Mouse (Mus musculus): ENCODE data around the gene Frzb.
"Not testable (repeated sequence)": the region's sequence is repeated elsewhere in the genome, so short reads cannot be mapped to it uniquely, and the experiment has no call there.

Gene Frzb

DNA sequence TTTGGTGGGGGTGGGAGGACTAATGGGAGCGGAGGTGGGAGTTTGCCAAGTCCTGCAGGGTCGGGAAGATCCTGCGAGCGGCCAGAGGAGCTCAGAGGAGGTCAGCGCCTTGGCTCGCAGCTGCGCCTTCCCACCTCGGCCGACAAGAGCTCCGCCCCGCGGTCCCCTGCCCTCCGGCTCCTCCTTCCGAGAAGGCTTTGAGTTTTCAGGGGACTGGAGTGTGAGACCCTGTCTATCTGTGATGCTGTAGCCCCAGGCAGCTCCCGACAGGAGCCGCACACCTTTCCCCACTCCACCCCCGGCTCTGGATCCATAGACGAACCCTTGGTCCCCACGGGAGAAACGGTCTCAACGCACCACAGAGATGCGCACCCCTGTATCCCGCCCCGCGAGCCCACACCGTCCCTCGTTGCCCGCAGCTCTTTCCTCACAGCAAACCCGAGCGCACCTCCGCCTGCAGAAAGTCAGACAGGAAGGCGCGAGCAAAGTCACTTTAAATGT, at the start of gene Frzb:
Frzb (minus strand) TSS at position 335 of the 501 bp plus-strand sequence.
- DNase-seq (ENCODE audit: extremely low spot score, low read depth, low spot score), result no peak

DNA sequence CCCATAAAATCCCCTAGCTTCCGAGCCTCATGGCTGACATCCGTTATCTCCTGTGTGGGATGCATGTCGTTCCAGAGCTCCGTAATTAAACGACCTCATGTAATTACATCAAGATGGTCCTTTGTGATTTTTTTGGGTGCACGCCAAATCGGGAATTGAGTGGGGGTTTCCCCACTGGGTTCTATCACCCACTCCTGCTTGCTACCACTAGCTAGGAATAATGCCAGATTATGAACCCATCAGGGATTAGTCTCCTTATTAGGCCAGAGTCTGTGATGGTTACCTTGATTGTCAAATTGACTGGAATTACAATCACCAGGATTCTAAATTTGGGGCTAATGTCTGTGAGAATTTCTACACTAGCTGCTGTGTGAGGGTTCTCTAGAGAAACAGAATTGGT, 47.9 kb upstream of the Frzb start:
- DNase-seq (ENCODE audit: extremely low spot score, low read depth, low spot score), result not testable (repeated sequence)

DNA sequence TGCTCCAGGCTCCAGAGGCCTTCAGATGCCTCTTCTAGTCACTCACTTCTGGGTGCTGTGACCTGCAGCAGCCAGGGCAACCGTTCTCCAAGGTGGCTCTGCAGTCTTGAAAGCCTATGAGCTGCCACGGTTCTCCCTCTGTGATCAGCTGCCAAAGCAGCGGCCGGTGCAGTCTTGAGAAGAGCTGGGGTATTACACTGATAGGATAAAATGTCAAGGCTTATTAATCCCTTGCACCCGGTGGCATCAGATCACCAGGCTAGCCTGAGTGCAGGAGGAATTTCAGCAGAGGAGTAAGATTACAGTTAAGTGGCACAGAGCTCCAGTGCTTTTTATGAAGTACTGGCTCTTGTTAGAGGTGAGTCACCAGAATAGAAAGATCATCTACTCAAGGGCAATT, 39.4 kb upstream of the Frzb start:
- no peak for DNase-seq (ENCODE audit: extremely low spot score, low read depth, low spot score)

DNA sequence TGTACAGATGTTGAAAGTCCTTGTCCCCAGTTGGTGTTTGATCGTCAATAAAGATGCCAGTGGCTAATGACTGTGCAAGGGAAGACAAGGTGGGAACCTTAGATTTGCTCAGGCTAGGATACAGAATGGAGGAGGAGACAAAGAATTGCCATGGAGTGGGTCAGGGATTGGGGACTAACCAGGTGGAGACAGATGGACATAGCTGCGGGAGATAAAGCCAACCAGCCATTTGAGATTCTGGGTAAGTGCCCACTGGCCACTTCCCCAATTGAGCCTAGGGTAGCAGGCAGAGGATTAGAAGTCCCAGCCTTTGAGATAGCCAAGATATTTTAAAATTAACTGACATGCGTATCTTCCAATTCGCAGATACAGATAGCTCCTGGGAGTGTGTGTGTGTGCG, 37.5 kb upstream of the Frzb start:
- DNase-seq (ENCODE audit: extremely low spot score, low read depth, low spot score), result no peak

DNA sequence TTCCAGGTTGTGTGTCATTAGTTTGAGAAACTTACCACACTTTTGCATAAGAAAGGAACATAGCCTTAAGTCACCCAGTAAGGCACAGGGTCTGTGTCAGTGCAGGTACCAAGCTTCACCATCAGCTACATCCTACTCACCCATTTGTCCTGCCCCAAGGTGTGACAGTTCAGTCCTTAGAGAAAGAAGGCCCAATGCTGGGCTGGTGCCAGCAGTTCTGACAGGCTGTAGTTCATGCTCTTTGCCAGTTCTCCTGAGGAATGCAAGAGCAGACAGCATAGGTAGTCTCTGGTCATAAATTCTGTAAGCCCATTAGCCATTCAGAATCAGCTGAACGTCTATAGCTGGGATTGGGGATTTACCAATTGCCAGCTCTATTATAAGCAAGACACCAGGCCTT, 28.4 kb upstream of the Frzb start:
- DNase-seq (ENCODE audit: extremely low spot score, low read depth, low spot score), result no peak

DNA sequence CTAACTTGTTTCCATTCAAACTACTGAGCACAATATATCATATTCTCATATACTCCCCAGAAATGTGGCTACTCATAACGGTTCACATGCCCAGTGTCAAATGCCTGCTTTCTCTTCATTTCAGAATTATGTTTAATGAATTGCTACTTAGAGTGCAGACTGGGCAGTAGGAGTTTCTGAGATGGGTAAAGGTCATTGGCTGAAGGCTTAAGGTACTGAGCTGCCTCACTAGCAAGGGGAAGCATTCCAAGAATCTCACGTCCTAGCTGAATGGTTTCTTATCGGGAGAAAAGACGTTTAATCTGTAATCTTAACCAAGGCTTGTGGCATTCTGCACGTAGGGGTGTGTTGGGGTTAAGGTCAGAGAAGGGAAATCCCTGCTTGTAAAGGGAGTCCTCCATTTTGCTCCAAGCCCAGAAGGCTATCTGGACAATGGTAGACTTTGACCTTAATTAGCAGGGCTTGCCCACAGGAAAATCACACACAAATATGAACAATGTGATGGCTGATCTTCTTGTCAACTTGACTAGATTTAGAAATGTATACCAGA, 26.9 kb upstream of the Frzb start:
- no peak for DNase-seq (ENCODE audit: extremely low spot score, low read depth, low spot score)

DNA sequence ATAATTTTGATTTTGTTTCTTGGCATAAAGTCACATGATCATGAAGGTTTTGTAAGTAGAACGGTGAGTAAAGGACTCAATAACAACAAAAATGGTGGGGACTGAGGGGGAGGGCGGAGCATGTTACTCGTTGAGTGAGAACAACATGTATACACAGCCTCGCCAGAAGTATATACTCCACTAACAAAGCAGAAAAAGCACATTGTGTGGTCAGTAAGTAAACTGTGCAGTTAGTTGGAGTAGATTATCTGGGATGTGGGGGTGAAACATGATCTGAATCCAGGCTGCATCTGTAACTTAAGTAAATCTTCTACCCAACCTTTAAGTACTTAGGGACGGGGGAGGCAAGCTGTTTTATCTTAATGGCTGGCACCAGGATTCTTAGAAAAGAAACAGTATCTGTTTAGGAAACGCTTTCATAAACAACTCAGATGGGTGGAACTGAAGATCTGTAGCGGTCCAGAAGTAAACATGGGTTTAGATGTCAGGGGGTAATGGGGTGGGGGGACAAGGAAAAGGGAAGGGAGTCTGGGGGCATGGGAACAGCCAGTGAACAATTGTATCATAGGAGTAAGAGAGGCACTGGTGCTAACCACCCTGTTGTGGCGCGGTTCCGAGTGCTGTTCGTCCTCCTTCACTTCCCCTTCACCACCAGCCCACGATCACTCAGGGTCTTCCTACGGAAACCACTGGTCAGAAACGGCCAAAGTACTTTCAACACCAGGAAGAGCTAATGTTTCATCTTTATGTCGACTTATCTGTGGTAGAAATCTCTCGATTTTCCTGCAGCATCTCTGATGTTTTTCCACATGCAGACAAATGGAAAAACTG, 18.8 kb upstream of the Frzb start:
- DNase-seq (ENCODE audit: extremely low spot score, low read depth, low spot score), result no peak

DNA sequence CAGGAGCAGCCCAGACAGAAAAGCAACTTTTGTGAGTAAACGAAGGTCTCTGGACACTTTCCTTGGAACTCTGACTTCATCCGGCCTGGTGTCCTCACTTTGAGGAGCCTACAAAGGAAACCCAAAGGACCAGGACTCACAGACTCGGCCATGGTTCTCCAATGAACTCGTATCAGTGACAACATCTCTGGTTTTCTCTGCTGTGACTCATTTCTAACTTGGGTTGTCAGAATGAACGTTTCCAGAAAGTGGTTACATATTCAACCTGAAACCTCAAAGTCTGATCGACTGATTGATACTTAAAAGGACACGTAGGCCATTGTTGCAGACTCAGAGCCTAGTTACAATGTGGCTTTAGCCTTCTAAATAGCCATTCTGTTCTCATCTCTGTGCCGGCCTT, 14.4 kb upstream of the Frzb start:
- DNase-seq (ENCODE audit: extremely low spot score, low read depth, low spot score), result no peak

DNA sequence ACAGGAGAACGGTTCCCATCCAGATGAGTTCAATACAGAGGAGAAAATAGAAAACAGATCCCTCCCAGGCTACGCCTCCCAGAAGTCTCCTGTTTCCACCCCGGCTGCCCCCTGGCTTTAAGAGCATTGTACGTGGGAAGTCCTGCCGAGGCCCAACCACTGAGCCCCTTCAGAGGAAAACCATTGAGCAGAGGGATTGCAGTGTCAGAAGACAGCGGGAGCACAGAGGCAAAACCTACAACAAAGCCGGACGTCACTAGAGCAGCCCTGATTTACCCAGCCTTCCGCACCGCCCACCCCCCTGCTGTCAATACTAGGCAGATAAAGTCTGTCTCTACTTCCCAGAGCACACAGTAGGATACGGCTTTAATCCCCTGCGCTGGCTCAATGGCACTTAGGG, 806 bp upstream of the Frzb start:
- DNase-seq (ENCODE audit: extremely low spot score, low read depth, low spot score), result no peak

DNA sequence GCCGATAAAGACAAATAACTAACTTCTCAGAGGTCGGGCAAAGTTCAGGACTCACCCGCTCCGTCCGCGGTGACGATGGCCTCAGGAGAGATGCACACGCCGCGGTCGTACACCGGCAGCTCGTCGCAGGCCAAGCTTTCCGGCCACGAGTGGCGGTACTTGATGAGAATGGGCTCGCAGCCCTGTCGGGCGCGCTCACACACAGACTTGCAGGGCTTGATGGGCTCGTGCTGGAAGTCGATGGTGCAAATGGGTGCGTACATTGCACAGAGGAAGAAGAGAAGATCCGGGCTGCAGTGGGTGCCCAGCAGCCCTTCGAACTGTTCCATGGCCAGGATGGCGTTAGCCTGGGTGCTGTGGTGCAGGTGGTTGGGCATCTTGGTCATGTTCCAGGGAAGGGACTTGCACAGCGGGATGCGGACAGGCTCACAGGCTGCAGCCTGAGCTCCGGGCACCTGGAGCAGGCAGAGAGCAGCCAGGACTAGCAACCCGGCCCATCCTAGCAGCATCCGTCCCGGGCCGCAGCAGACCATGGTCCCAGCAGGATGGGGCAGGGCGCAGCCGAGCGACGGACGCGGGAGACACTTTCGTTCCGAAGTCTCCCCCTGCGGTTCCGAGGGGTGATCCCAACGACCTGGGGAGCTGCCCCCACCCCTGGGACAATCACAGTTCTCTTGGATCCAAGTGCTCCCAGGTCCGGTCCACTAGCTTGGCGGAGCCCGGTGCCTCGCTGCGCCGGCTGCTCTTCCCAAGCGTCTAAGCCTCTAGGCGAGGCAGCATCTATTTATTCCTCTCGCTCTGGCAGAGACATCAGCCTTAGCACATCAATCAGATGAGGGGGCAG, 895 bp downstream of the Frzb start:
- DNase-seq (ENCODE audit: extremely low spot score, low read depth, low spot score), result no peak

DNA sequence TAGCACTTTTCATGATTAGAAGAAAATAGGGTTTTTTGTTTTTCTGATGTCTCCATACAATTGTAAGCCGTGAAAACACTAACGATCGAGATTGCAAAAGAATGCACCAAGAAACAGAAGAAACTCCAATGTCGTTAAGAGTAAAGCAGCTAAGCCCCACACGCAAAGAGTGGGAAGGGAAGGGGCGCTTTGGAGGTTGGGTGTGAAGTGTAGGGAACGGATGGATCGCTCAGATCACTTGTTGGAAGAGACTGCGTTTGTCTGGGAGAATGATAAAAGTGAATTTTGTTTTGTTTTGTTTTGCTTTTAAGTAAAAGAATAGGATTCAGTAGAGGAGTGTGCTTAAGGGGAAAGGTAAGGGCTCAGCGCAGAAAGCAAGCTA, 1.5 kb downstream of the Frzb start:
- no peak for DNase-seq (ENCODE audit: extremely low spot score, low read depth, low spot score)

DNA sequence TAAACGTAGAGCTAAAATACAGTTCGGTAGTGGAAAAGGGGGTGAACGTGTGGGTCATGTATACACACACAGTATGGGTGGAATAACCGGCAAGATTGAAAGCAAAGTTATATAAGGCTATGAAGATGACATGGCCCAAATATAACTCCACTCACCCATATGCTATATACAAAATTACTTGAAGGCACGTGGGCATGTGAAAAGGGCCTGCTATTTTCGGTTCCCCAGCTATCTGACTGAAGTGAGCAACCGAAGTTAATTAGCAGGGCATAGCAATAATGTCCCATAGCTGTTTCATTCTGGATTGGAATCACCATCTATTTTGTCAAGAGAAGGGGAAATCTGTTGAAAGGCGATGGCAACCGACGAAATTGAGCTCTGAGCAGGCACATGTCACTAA, 1.9 kb downstream of the Frzb start:
- DNase-seq (ENCODE audit: extremely low spot score, low read depth, low spot score), result no peak

DNA sequence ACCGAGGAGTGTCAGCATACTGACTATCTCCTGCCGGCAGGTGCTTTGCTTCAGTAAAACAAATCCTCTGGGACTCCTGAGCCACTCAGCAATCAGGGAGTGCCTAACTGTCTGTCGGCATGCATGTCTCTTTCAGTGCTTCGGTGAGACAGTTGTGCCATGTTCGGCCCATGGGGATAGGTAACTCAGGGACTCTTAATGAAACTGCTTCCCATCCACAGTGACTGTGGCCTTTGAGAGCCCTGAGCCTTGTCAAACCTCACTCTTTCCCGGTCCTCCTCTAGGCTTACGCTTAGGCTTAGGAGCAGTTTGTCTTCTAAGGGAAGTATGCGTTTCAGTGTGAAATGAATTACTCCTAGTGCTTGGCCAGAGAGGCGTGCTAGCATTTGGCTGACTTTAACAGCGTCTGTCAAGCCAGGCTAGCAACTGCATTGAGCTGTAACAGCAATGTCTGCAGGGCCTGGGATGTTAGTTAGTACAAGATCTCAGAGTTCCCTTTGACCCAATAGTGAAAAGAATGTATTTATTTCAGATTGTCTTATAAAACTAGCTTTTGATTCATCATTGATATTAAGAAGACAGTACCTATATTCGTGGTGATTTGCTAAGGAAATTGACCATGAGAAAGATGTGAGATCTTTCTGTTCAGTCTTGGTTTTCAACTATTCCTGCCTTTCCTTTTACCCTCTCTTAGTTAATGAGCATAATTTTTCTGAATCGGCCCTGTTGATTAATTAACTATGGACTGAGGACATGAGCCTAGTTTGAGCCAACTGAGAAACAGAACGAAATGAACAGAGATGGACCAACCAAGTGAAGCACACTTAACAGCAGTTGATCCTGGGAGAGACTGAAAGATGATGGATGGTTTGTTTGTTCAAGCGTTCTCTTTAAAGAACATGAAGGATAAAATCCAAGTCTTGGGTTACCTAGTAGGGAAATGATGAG, 2.7 kb downstream of the Frzb start:
- no peak for DNase-seq (ENCODE audit: extremely low spot score, low read depth, low spot score)

DNA sequence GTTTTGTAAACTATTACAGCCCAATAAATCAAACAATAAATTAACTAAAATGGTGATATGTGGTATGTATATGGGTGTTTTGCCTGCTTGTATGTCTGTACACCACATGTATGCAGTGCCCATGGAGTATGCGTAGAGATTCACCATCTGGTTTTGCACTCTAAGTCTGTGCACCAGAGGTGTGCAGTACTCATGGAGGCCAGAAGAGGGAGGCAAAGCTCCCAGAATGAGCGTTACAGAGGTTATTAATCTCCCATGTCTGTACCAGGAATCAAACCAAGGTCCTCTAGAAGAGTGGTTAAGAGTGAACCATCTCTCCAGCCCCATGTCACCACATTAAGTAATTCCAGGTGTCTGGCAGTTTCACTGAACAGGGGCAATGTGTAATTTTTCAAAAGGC, 3.5 kb downstream of the Frzb start:
- no peak for DNase-seq (ENCODE audit: extremely low spot score, low read depth, low spot score)

DNA sequence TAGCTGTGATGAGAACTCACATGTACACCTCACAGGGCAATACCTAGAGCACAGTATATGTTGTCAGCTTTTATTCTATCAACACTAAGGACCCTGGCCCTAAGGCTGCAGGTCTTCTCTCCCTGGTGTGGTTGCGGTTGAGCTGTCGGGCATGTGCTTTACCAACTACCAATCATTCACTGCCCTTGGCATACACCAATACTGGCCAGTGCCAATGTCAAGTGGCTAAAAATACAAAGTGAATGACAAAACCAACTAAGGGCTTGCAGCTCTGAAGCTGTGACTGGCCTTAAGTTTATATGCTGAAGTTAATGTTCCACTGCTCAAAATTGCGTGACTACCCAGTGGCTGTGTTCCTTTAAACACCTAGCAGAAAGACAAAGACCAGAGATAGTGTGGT, 6.0 kb downstream of the Frzb start:
- no peak for DNase-seq (ENCODE audit: extremely low spot score, low read depth, low spot score)

DNA sequence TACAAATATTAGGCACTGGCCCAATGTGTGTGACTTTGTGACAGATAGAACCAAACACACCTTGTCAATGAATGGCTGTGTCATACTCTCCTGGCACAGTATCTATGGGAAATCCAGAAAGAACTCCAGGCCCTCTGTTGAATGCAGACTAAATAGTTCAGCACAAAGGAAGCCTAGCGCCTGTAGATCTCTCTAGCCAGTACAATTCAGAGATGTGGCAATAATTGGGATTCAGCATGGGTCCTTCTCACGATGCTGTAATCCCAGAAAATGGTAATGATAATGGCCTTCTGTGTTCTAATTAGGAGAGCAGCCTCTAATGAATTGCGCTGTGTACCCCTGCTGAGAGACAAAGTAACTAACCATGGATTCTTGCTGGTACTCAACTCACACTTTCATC, 8.6 kb downstream of the Frzb start:
- DNase-seq (ENCODE audit: extremely low spot score, low read depth, low spot score), result no peak

DNA sequence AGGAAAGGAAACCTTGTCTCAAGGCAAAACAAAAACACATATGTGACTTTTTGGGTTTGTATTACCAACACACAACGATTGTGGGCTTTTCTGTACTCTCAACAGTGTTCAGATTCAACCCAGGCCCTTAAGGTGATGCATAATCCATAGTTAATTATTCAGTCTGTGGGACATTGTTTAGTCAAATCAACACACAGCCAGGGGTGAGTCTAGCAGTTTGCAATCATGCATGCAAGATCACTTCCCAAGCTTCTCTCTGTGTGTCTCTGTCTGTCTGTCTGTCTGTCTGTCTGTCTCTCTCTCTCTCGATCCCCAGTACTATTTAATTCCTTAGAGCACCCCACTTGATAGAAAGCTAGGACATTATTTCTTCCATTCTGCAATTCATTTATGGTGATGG, 10.0 kb downstream of the Frzb start:
- no peak for DNase-seq (ENCODE audit: extremely low spot score, low read depth, low spot score)

DNA sequence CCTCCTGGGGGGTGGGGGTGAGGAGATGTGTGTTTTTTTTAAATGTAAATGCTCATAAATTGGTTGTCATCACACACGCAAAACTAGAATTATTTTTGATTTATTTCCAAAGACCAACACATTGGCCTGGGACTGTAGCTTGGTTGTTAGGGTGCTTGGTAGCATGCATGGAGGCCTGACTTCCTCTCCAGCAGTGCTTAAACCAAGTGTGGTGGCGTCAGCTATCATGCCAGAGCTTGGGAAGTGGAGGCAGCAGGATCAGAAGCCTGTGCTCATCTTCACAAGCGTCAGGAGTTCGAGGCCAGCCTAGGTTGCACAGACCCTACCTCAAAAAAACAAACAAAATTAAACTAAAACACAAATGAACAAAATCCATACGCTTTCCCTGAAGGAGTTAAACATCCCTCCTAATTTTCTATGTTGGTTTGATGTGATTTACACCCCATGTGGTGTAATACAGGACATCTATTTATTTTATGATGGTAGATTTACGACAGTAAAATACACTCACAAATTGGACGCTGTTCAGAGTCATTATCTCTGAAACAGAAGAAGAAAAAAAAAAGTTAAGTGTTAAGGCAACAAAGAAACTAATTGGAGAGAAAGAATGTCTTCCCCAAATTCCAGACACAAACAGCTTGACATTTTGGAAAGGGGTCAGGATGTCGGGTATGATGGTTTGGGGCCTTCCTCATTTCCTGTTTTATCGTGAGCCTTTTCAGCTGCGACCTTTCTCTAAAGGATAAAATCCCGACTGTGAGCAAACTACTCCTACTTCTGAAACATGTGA, 12.4 kb downstream of the Frzb start:
- DNase-seq (ENCODE audit: extremely low spot score, low read depth, low spot score), result no peak

DNA sequence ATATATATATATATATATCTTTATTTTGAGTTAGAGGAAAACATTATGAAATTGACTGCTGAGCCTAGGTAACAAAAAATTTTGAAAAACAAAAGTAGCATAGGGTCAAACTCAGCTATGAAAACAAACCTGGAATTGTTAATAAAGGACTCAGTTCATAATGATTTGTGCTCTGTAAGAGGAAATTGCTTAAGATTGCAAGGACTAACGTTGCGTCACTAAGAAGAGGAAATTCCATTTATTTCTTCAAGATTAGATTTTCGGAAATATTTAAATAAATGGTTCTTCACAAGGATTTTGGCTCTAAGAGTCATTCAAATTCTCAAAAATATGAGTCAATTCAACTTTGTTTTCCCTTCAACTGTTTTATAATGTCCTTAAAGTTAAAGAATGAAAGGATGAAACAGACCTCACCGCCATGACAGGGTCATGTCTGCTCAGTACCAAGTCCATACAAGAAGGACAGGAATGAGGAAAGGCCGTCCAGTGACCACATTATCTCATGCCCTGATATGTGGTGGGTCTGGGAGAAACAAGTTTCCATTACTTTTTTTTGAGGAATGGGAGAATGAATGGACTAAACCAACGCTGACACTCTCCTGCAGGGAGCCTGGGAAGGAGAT, 14.1 kb downstream of the Frzb start:
- DNase-seq (ENCODE audit: extremely low spot score, low read depth, low spot score), result no peak

Data from hindlimb bud, embryonic 11.5 days (tissue).